Comparison of ENCODE assay signal across 12 mouse cellular contexts in genomic region chr10:59439508-59439931, GRCm38 (mm10). TPM values are rescaled to one million over a fixed set of nuclear protein-coding genes. Genes with fewer than 3 reads are reported as not detected.
DNase-seq lines count a peak whose midpoint lies in the region; ATAC-seq lines count a peak whose summit lies in the region.
"Had no signal": no experiment of that assay in that cellular context is flagged by ENCODE, and none has a peak within 500 bp of the region (broad histone marks: within the 10 kb centered on the region; RNA-seq: fewer than 3 reads in every experiment).

No protein-coding gene starts in this region.

- no peaks in the 10 kb centered on the region for H3K36me3 ChIP-seq in heart, embryonic 10.5 days
- no peaks in the 10 kb centered on the region for H3K36me3 ChIP-seq in embryonic facial prominence, embryonic 14.5 days (ENCODE audit: control insufficient read depth, insufficient read depth, low read length)
- no peaks in the 10 kb centered on the region for H3K36me3 ChIP-seq in lung, embryonic 16.5 days (ENCODE audit: control insufficient read depth, insufficient read depth, low read length)

- ATAC-seq in embryonic facial prominence, embryonic 14.5 days (ENCODE audit: low read depth): no peak
- peak; percentile 70 for ATAC-seq in lung, embryonic 16.5 days (ENCODE audit: low read depth)
- ATAC-seq in erythroid progenitor cell, adult 5-6 weeks (replicated peaks; ENCODE audit: low FRiP score, poor library complexity, severe bottlenecking): no peak
- ATAC-seq in CD4-positive, CD25-positive, alpha-beta regulatory T cell, adult 4 months: no peak

- intact Hi-C loops in heart, postnatal 14 days (cut with DNase I): no loop called here

- H3K9me3 ChIP-seq in heart, embryonic 10.5 days: no peaks in the 10 kb centered on the region
- no peaks in the 10 kb centered on the region for H3K9me3 ChIP-seq in embryonic facial prominence, embryonic 14.5 days (ENCODE audit: control insufficient read depth, low read length)
- H3K9me3 ChIP-seq in lung, embryonic 16.5 days (ENCODE audit: control insufficient read depth, low read length): no peaks in the 10 kb centered on the region

- peak overlapping the region; percentile 21; the same call in 1 of the 2 replicates for H3K4me2 ChIP-seq in embryonic facial prominence, embryonic 14.5 days (ENCODE audit: low read depth, low read length)
- no peak overlapping the region for H3K4me2 ChIP-seq in lung, embryonic 16.5 days (ENCODE audit: low read depth, low read length)

- H3K27me3 ChIP-seq in heart, embryonic 10.5 days (ENCODE audit: insufficient read depth, poor library complexity, severe bottlenecking): no peaks in the 10 kb centered on the region
- no peaks in the 10 kb centered on the region for H3K27me3 ChIP-seq in embryonic facial prominence, embryonic 14.5 days (replicated peaks; ENCODE audit: control insufficient read depth, insufficient read depth, low read length)
- no peaks in the 10 kb centered on the region for H3K27me3 ChIP-seq in lung, embryonic 16.5 days (ENCODE audit: control insufficient read depth, insufficient read depth, low read depth, low read length)
- H3K27me3 ChIP-seq: CH12.LX had no signal

- peak; percentile 71 to 77 for DNase-seq in heart, adult 18-20 months
- no peak for DNase-seq in heart, embryonic 10.5 days (ENCODE audit: low spot score)
- peak; percentile 83 for DNase-seq in embryonic facial prominence, embryonic 14.5 days (ENCODE audit: low spot score)
- peak; percentile 64 to 75 for DNase-seq in heart, postnatal 14 days
- DNase-seq in spleen, postnatal 4 days (ENCODE audit: low spot score in 2 of 2): no peak

- no peak overlapping the region for H3K27ac ChIP-seq in heart, embryonic 10.5 days
- peak overlapping the region; percentile 53 for H3K27ac ChIP-seq in embryonic facial prominence, embryonic 14.5 days (replicated peaks; ENCODE audit: low read depth, low read length)
- H3K27ac ChIP-seq in lung, embryonic 16.5 days (ENCODE audit: low read length): peak overlapping the region; percentile 84

- peaks cover 41% of the 10 kb centered on the region for H3K4me1 ChIP-seq in heart, embryonic 10.5 days
- peaks cover 15% of the 10 kb centered on the region for H3K4me1 ChIP-seq in embryonic facial prominence, embryonic 14.5 days (ENCODE audit: control insufficient read depth, insufficient read depth, low read length)
- peaks cover 26% of the 10 kb centered on the region for H3K4me1 ChIP-seq in lung, embryonic 16.5 days (replicated peaks; ENCODE audit: control insufficient read depth, insufficient read depth, low read length)

- no peak overlapping the region for H3K4me3 ChIP-seq in heart, embryonic 10.5 days
- H3K4me3 ChIP-seq in embryonic facial prominence, embryonic 14.5 days (ENCODE audit: low read depth, low read length): no peak overlapping the region
- no peak overlapping the region for H3K4me3 ChIP-seq in lung, embryonic 16.5 days (ENCODE audit: low read length)

- H3K9ac ChIP-seq in embryonic facial prominence, embryonic 14.5 days (ENCODE audit: low read depth, low read length): no peak overlapping the region
- H3K9ac ChIP-seq in lung, embryonic 16.5 days (ENCODE audit: low read length): no peak overlapping the region

- WGBS in heart, embryonic 10.5 days: 49% methylated on average over 5 of the region's 5 CpGs
- WGBS in embryonic facial prominence, embryonic 14.5 days: 21% methylated on average over 5 of the region's 5 CpGs
- WGBS in lung, embryonic 16.5 days: 26% methylated on average over 5 of the region's 5 CpGs

RNA-seq across cellular contexts. Expression of gene Oit3, which starts 2.1 kb away (rescaled TPM):
- total RNA-seq in heart, adult 18-20 months (2021): not detected
- 2.2 and 14.2 TPM in 2 replicates for polyA plus RNA-seq in heart, embryonic 10.5 days (2016; fragmentation: Nextera tagmentation; extraction: Ambion mirVana)
- polyA plus RNA-seq in embryonic facial prominence, embryonic 14.5 days (2014; fragmentation: Nextera tagmentation; extraction: Ambion mirVana): 0.64 and 0.70 TPM in 2 replicates
- total RNA-seq in heart, postnatal 14 days (2021): under 1 TPM; 0.33 to 0.46 TPM
- 2.8 TPM in 2 replicates for polyA plus RNA-seq in lung, embryonic 16.5 days (2015; fragmentation: Nextera tagmentation; extraction: Ambion mirVana)
- total RNA-seq in erythroid progenitor cell, adult 5-6 weeks (2015; ENCODE audit: low replicate concordance): not detected in 2 replicates
- total RNA-seq in erythroid progenitor cell, adult 5-6 weeks (2017; ENCODE audit: low replicate concordance): not detected in 2 replicates
- under 1 TPM in 1 of 2 experiments, not detected in 1; 0.43 TPM for polyA plus RNA-seq in CD4-positive, CD25-positive, alpha-beta regulatory T cell, adult 4 months (2017; shearing (Covaris generic))
- polyA plus RNA-seq: neural tube, embryonic 14.5 days had no signal

RNA-seq across cellular contexts. Expression of gene Pla2g12b, which starts 36.1 kb away (rescaled TPM):
- not detected for total RNA-seq in heart, adult 18-20 months (2021)
- polyA plus RNA-seq in heart, embryonic 10.5 days (2016; fragmentation: Nextera tagmentation; extraction: Ambion mirVana): 1.6 and 9.4 TPM in 2 replicates
- not detected in 2 replicates for polyA plus RNA-seq in embryonic facial prominence, embryonic 14.5 days (2014; fragmentation: Nextera tagmentation; extraction: Ambion mirVana)
- not detected for total RNA-seq in heart, postnatal 14 days (2021)
- 0.19 and 1.0 TPM in 2 replicates for polyA plus RNA-seq in lung, embryonic 16.5 days (2015; fragmentation: Nextera tagmentation; extraction: Ambion mirVana)
- total RNA-seq in erythroid progenitor cell, adult 5-6 weeks (2015; ENCODE audit: low replicate concordance): not detected in 2 replicates
- not detected in 2 replicates for total RNA-seq in erythroid progenitor cell, adult 5-6 weeks (2017; ENCODE audit: low replicate concordance)
- not detected for polyA plus RNA-seq in CD4-positive, CD25-positive, alpha-beta regulatory T cell, adult 4 months (2017; shearing (Covaris generic))
- total RNA-seq: CH12.LX had no signal
- polyA plus RNA-seq: brain, embryonic 14.5 days; limb, embryonic 11.5 days; neural tube, embryonic 14.5 days had no signal

RNA-seq across cellular contexts. Expression of gene Gm10273, which starts 44.1 kb away (rescaled TPM):
- 100 to 1,000 TPM; 149 to 195 TPM for total RNA-seq in heart, adult 18-20 months (2021)
- 14.5 and 17.6 TPM in 2 replicates for polyA plus RNA-seq in heart, embryonic 10.5 days (2016; fragmentation: Nextera tagmentation; extraction: Ambion mirVana)
- polyA plus RNA-seq in embryonic facial prominence, embryonic 14.5 days (2014; fragmentation: Nextera tagmentation; extraction: Ambion mirVana): 16.1 TPM in 1 of 2 replicates, not detected in the other
- total RNA-seq in heart, postnatal 14 days (2021): 100 to 1,000 TPM; 132 to 141 TPM
- polyA plus RNA-seq in lung, embryonic 16.5 days (2015; fragmentation: Nextera tagmentation; extraction: Ambion mirVana): 1.3 and 12.4 TPM in 2 replicates
- total RNA-seq in erythroid progenitor cell, adult 5-6 weeks (2015; ENCODE audit: low replicate concordance): 15.1 and 18.9 TPM in 2 replicates
- 17.1 TPM in 1 of 2 replicates, not detected in the other for total RNA-seq in erythroid progenitor cell, adult 5-6 weeks (2017; ENCODE audit: low replicate concordance)
- polyA plus RNA-seq in CD4-positive, CD25-positive, alpha-beta regulatory T cell, adult 4 months (2017; shearing (Covaris generic)): 10 to 100 TPM; 52.8 to 77.1 TPM

Comparison
In these comparisons a context has a peak if more than half of its experiments do, and no peak if none do; other contexts are left out.
1. DNase-seq: peak in heart, adult 18-20 months (2 of 2), embryonic facial prominence, embryonic 14.5 days (single experiment) and heart, postnatal 14 days (2 of 2); none in heart, embryonic 10.5 days (single experiment) and spleen, postnatal 4 days (0 of 2).